Mouse (Mus musculus): ENCODE results near the gene Sned1.
A peak's percentile ranks its signal among the peaks of the same experiment; 100 is the strongest.
"Not testable (repeated sequence)": the region's sequence is repeated elsewhere in the genome, so short reads cannot be mapped to it uniquely, and the experiment has no call there.

The Sned1 gene

GRCm38 (mm10) chr1:93235576-93236544, at the start of gene Sned1:
Gene Sned1, plus strand, starts transcription at chr1:93235841.
- peak; percentile 60 for DNase-seq

GRCm38 (mm10) chr1:93190726-93191305, 44.8 kb upstream of the Sned1 start:
- DNase-seq, result no peak

- no peak for DNase-seq
These were observed 40.7 kb upstream of the Sned1 start for GRCm38 (mm10) chr1:93194961-93195360.

GRCm38 (mm10) chr1:93197454-93197853, 38.2 kb upstream of the Sned1 start:
- DNase-seq, result not testable (repeated sequence)

GRCm38 (mm10) chr1:93197916-93198315, 37.7 kb upstream of the Sned1 start:
- no peak for DNase-seq

- no peak for DNase-seq
These were observed 29.2 kb upstream of the Sned1 start for GRCm38 (mm10) chr1:93206277-93206970.

GRCm38 (mm10) chr1:93207536-93208064, 28.0 kb upstream of the Sned1 start:
- peak; percentile 31 for DNase-seq

GRCm38 (mm10) chr1:93210213-93210641, 25.4 kb upstream of the Sned1 start:
- peak; percentile 86 for DNase-seq

GRCm38 (mm10) chr1:93211019-93211418, 24.6 kb upstream of the Sned1 start:
- no peak for DNase-seq

GRCm38 (mm10) chr1:93211549-93212220, 24.0 kb upstream of the Sned1 start:
- no peak for DNase-seq

GRCm38 (mm10) chr1:93212441-93212840, 23.2 kb upstream of the Sned1 start:
- no peak for DNase-seq

- DNase-seq, result no peak
These were observed 21.0 kb upstream of the Sned1 start for GRCm38 (mm10) chr1:93214612-93215011.

- DNase-seq, result no peak
These were observed 18.7 kb upstream of the Sned1 start for GRCm38 (mm10) chr1:93216839-93217497.

GRCm38 (mm10) chr1:93217530-93217929, 18.1 kb upstream of the Sned1 start:
- DNase-seq, result no peak

GRCm38 (mm10) chr1:93220776-93221175, 14.9 kb upstream of the Sned1 start:
- no peak for DNase-seq

GRCm38 (mm10) chr1:93223972-93224371, 11.7 kb upstream of the Sned1 start:
- DNase-seq, result no peak

- no peak for DNase-seq
These were observed 10.4 kb upstream of the Sned1 start for GRCm38 (mm10) chr1:93225226-93225625.

- DNase-seq, result no peak
These were observed 9.7 kb upstream of the Sned1 start for GRCm38 (mm10) chr1:93225731-93226520.

- peak; percentile 56 for DNase-seq
These were observed 8.2 kb upstream of the Sned1 start for GRCm38 (mm10) chr1:93227303-93227975.

- DNase-seq, result no peak
These were observed 7.7 kb upstream of the Sned1 start for GRCm38 (mm10) chr1:93227976-93228365.

GRCm38 (mm10) chr1:93229221-93229620, 6.4 kb upstream of the Sned1 start:
- no peak for DNase-seq

Measured in layer of hippocampus, adult 9-11 months (tissue).